Mouse (Mus musculus) stomach, postnatal 0 days (tissue): ENCODE measurements at regions not wholly inside any gene's neighbourhood (a gene's known extent, or its start where the extent isn't known, plus 50 kb on each side); places are given as distances from the start of the nearest gene placed in this dataset.

Experiments used
- CTCF ChIP-seq: IDR thresholded peaks from 2 replicates; pipeline ENCODE4 v1.5.1; 2016; ENCODE audit warnings: antibody characterized with exemption, low read depth, mild to moderate bottlenecking, moderate library complexity
- EP300 ChIP-seq: optimal IDR thresholded peaks from 2 replicates; pipeline ENCODE3; 2016; ENCODE audit warnings: antibody characterized with exemption

DNA sequence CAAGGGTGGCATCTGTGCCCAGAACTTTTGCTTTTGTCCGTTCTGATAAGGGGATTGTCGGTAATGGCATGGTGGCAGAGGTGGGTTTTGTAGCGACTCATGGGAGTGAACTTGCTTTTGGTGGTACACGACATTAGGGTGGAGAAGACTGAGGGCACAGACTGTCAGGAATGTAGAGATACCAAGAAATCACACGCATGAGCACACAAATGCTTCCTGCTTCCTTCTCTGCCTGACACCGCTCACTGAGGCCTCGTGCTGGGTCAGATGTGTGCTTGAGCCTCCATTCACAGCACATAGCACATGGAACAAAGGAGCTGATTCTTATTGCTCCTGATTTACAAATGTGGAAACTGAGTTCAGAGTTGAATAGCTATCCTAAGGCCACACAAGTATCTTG lies 465.3 kb downstream of the Insc start:
- TF ChIP-seq EP300 (no peak), CTCF (no peak)
